Mouse (Mus musculus) forebrain, postnatal 0 days (tissue): ENCODE data around the gene Ncoa1. TPM values are rescaled to one million over a fixed set of nuclear protein-coding genes. Genes with fewer than 3 reads are reported as not detected.

ENCODE experiments used
- ATAC-seq: fragments of 200-750 bp; cut with Nextera tagmentation; 2 replicates; pipeline ENCODE4 v1.8.0; 2017; ENCODE audit warnings: mild to moderate bottlenecking, moderate library complexity
- DNase-seq: peaks from one replicate; pipeline ENCODE4 v3.0.0-alpha.2; 2015
- H3K27ac ChIP-seq: fragments of 300-500 bp; sonication (generic); 2 replicates; pipeline ENCODE4 v1.5.1; 2014; ENCODE audit warnings: low read depth, mild to moderate bottlenecking, antibody characterized with exemption, low read length, moderate library complexity, mixed read lengths
- H3K27me3 ChIP-seq: fragments of 300-500 bp; sonication (generic); 2 replicates; pipeline ENCODE4 v1.6.1; 2014; ENCODE audit warnings: mild to moderate bottlenecking, low read length, mixed read lengths; ENCODE audit not compliant: insufficient read depth
- H3K36me3 ChIP-seq: fragments of 300-500 bp; sonication (generic); 2 replicates; pipeline ENCODE4 v1.6.1; 2014; ENCODE audit warnings: mild to moderate bottlenecking, moderate library complexity; ENCODE audit not compliant: insufficient read depth
- H3K4me1 ChIP-seq: fragments of 300-500 bp; sonication (generic); 2 replicates; pipeline ENCODE4 v1.6.1; 2014; ENCODE audit warnings: antibody characterized with exemption; ENCODE audit not compliant: insufficient read depth
- H3K4me2 ChIP-seq: fragments of 300-500 bp; sonication (generic); 2 replicates; pipeline ENCODE4 v1.6.1; 2014; ENCODE audit warnings: low read depth, mild to moderate bottlenecking, moderate library complexity
- H3K4me3 ChIP-seq: fragments of 300-500 bp; sonication (generic); 2 replicates; pipeline ENCODE4 v1.5.1; 2014; ENCODE audit warnings: low read depth, low read length, mixed read lengths
- H3K9ac ChIP-seq: fragments of 300-500 bp; sonication (generic); 2 replicates; pipeline ENCODE4 v1.6.1; 2014; ENCODE audit warnings: mild to moderate bottlenecking
- H3K9me3 ChIP-seq: fragments of 300-500 bp; sonication (generic); 2 replicates; pipeline ENCODE4 v1.6.1; 2016; ENCODE audit warnings: low read length
- CTCF ChIP-seq: sonication (generic); IDR thresholded peaks from 2 replicates; pipeline ENCODE4 v1.5.1; 2016; ENCODE audit warnings: antibody characterized with exemption, control low read depth, low read depth
- WGBS: fragments of 180-500 bp; shearing (Covaris S2); extraction: QIAGEN DNeasy Blood & Tissue Kit; methylation state at CpG from one replicate; pipeline ENCODE4 v1.1.7; 2014; 5-methylcytosine and 5-hydroxymethylcytosine counted together
- polyA plus RNA-seq: library from polyadenylated mRNA; unstranded; fragments of >200 nt; fragmentation: Nextera tagmentation; extraction: Ambion mirVana; gene quantifications from 2 replicates; pipeline ENCODE4 v1.2.1, GENCODE M21; 2015
- total RNA-seq: library from RNA; depleted of rRNA; stranded (reverse); fragments of >200 nt; gene quantifications from 2 replicates; pipeline ENCODE4 v1.2.3, GENCODE M21; 2014

Gene Ncoa1
- total and polyA plus RNA-seq, 2 experiments from 2014 or later = 20.2 to 46.1 TPM

DNA sequence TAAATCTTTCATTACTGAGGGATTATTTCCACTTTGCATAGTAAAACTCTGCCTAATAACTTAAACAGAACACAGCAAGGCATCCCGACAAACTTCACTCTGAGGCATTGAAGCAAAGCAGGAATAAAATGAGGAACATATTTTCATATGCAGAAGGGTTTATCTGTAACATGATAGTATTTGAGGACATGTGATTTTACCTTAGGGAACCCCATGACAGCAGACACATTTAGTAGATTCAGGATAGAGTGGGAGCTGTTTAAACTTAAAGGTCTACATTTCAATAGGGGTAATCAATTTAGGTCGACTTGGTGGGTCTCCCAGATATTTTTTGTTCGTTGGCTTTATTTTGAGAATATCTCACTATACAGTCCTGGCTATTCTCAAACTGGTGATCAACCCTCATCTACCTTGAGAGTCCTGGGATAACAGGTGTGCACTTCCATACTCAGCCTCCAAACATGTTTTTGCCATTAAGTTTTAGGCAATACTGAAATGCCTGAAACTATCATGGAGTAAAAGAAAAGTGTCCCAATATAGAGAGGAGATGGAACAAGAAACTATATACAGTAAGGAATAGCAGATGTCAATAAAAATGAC is 136.6 kb downstream of the Ncoa1 start:
- Histone ChIP-seq H3K4me2 (no peak overlapping the region), H3K36me3 (peaks cover 4% of the 10 kb centered on the region; the same call in 1 of the 2 replicates), H3K4me1 (0 out of 2 replicates have a peak, but pooled peaks cover 4% of the 10 kb centered on the region), H3K9ac (no peak overlapping the region), H3K27ac (no peak overlapping the region), H3K27me3 (no peaks in the 10 kb centered on the region), H3K9me3 (no peaks in the 10 kb centered on the region), H3K4me3 (no peak overlapping the region)
- no peak for ATAC-seq
- DNase-seq = no peak
- 85% methylated on average over 3 of the region's 3 CpGs for WGBS
- no peak for TF ChIP-seq CTCF

GRCm38 (mm10) chr12:4323604-4324003 is 153.4 kb downstream of the Ncoa1 start:
- ATAC-seq (no peak), DNase-seq (no peak)
- no peaks in the 10 kb centered on the region for H3K4me1 ChIP-seq
- H3K4me2 ChIP-seq = no peak overlapping the region
- H3K9ac ChIP-seq = no peak overlapping the region
- H3K4me3 ChIP-seq = no peak overlapping the region
- WGBS = 92% methylated on average over 5 of the region's 5 CpGs
- no peak for TF ChIP-seq CTCF
- no peaks in the 10 kb centered on the region for H3K9me3 ChIP-seq
- H3K27me3 ChIP-seq = no peaks in the 10 kb centered on the region
- H3K27ac ChIP-seq = no peak overlapping the region
- H3K36me3 ChIP-seq = peaks cover 15% of the 10 kb centered on the region

DNA sequence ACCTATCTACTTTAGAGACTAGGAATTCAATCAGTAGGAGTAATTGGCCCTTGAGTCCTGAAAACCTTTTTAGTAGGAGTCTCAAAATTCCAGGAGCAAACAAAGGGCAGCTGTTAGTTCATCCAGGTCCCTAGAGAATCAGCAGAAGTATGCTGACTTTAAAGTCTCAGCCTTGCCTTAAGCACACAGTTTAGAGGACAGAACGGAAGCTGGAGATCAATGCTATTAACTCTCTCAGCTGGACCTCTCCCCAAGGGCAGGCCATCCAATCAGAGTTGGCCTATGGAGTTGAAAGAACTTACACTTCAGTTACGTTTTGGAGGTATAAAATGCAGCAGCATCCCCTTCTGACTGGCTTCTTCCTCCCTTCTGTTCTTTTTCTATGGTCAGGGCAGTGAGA is 154.8 kb downstream of the Ncoa1 start:
- Histone ChIP-seq H3K4me2 (no peak overlapping the region), H3K9ac (no peak overlapping the region), H3K27ac (no peak overlapping the region), H3K9me3 (no peaks in the 10 kb centered on the region), H3K4me3 (no peak overlapping the region), H3K4me1 (no peaks in the 10 kb centered on the region), H3K36me3 (peaks cover 15% of the 10 kb centered on the region), H3K27me3 (no peaks in the 10 kb centered on the region)
- TF ChIP-seq CTCF = no peak
- DNase-seq (no peak), ATAC-seq (no peak)
- WGBS = 33% methylated on average over 2 of the region's 2 CpGs

- Histone ChIP-seq H3K4me1 (no peaks in the 10 kb centered on the region), H3K9ac (no peak overlapping the region), H3K4me2 (no peak overlapping the region), H3K27me3 (no peaks in the 10 kb centered on the region), H3K4me3 (no peak overlapping the region), H3K27ac (no peak overlapping the region), H3K9me3 (no peaks in the 10 kb centered on the region), H3K36me3 (peaks cover 8% of the 10 kb centered on the region)
- DNase-seq (no peak), ATAC-seq (no peak)
- no peak for TF ChIP-seq CTCF
Measured at GRCm38 (mm10) chr12:4313824-4314223, 163.2 kb downstream of the Ncoa1 start.

DNA sequence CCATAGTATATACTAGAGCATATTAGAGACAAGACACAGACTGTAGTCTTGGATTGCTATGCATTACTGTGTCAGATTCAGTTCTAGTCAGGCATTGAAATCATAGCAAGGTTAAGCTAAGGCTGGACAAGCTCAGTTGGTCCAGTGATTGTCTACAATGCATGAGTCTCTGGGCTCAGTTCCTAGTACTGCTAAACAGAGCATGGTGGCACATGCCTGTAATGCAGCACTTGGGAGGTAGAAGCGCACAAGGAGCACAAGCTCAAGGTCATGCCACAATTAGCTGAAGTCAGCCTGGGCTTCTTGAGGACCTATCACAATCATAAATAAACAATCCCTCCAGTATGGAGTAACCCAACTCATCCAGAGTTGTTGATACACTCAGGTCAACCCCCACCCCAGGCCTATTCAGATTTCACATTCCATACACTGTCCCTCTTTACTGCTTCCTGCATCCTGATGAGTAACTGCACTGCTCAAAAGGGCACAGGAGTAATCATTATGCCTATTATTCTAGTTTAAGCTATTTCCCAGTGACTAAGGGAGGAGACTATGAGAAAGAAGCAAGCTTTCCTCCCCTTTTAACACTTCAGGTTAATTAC is 170.2 kb downstream of the Ncoa1 start:
- H3K4me1 ChIP-seq = no peaks in the 10 kb centered on the region
- no peak overlapping the region for H3K4me2 ChIP-seq
- 0 out of 2 replicates have a peak, but pooled peaks cover 8% of the 10 kb centered on the region for H3K36me3 ChIP-seq
- H3K27me3 ChIP-seq = no peaks in the 10 kb centered on the region
- no peaks in the 10 kb centered on the region for H3K9me3 ChIP-seq
- no peak overlapping the region for H3K27ac ChIP-seq
- no peak overlapping the region for H3K9ac ChIP-seq
- DNase-seq (no peak), ATAC-seq (no peak)
- 93% methylated on average over 1 of the region's 1 CpGs for WGBS
- no peak for TF ChIP-seq CTCF
- H3K4me3 ChIP-seq = no peak overlapping the region

DNA sequence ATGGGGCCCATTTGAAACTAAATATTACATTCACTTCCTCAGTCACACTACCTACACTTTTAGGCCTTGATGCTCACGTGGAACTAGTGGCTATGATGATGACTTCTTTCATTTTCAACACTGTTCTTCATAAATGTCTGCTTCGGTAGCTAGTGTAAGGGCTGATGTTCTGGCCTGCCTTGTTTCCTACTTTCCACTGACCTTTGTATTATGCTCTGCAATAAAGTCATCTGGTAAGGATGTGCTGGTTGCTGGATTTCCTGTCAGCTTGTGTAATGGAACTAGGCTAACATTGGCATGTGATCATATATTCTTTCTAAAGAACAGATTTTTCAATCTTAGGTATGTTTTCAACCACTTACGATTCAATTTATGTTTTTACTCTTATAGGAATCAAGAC is 177.7 kb downstream of the Ncoa1 start:
- WGBS = 90% methylated on average over 3 of the region's 3 CpGs

GRCm38 (mm10) chr12:4298626-4299025 is 178.4 kb downstream of the Ncoa1 start:
- no peak for ATAC-seq

More for the DNA sequence above, 177.7 kb downstream of the Ncoa1 start:
- Histone ChIP-seq H3K36me3 (peaks cover 22% of the 10 kb centered on the region), H3K27ac (no peak overlapping the region), H3K9ac (no peak overlapping the region), H3K4me2 (no peak overlapping the region), H3K27me3 (no peaks in the 10 kb centered on the region), H3K9me3 (no peaks in the 10 kb centered on the region), H3K4me3 (no peak overlapping the region), H3K4me1 (no peaks in the 10 kb centered on the region)
- ATAC-seq (no peak), DNase-seq (no peak)
- no peak for TF ChIP-seq CTCF

More at GRCm38 (mm10) chr12:4298626-4299025, 178.4 kb downstream of the Ncoa1 start:
- H3K4me2 ChIP-seq = no peak overlapping the region
- DNase-seq = no peak
- H3K36me3 ChIP-seq = peaks cover 24% of the 10 kb centered on the region
- no peak overlapping the region for H3K4me3 ChIP-seq
- H3K4me1 ChIP-seq = no peaks in the 10 kb centered on the region
- H3K9me3 ChIP-seq = no peaks in the 10 kb centered on the region
- H3K27me3 ChIP-seq = no peaks in the 10 kb centered on the region
- 83% methylated on average over 4 of the region's 4 CpGs for WGBS
- no peak overlapping the region for H3K9ac ChIP-seq
- TF ChIP-seq CTCF = no peak
- no peak overlapping the region for H3K27ac ChIP-seq
